ENCODE assay signal across 28 mouse cellular contexts in the genomic region with DNA sequence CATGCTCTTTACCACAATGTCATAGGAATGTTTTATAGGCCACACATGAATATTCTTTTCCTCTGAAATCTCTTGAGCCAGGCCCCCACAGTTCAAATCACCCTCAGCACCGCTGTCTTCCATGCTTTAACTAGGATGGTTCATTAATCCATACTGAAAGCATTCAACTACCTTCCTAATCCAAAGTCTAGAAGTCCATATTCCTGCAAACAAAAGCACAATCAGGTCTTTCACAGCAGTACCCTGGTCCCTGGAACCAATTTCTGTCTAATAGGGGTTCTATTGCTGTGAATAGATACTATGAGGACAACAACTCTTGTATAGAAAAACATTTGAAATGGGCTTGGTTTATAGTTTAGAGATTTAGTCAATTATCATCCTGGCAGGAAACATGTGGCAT.
"Had no signal": no experiment of that assay in that cellular context is flagged by ENCODE, and none has a peak within 500 bp of the region (broad histone marks: within the 10 kb centered on the region; RNA-seq: fewer than 3 reads in every experiment).

No protein-coding gene starts in this region.

- H3K27me3 ChIP-seq: embryonic facial prominence, embryonic 12.5 days; embryonic facial prominence, embryonic 13.5 days; embryonic facial prominence, embryonic 15.5 days; forebrain, embryonic 12.5 days; forebrain, embryonic 13.5 days; forebrain, embryonic 15.5 days had no signal

- H3K4me2 ChIP-seq: embryonic facial prominence, embryonic 12.5 days; embryonic facial prominence, embryonic 13.5 days; embryonic facial prominence, embryonic 15.5 days; forebrain, embryonic 12.5 days; forebrain, embryonic 13.5 days; forebrain, embryonic 15.5 days had no signal

- H3K36me3 ChIP-seq: embryonic facial prominence, embryonic 10.5 days; embryonic facial prominence, embryonic 12.5 days; embryonic facial prominence, embryonic 13.5 days; embryonic facial prominence, embryonic 15.5 days; forebrain, embryonic 10.5 days; forebrain, embryonic 12.5 days; forebrain, embryonic 15.5 days had no signal

- H3K4me1 ChIP-seq: embryonic facial prominence, embryonic 10.5 days; embryonic facial prominence, embryonic 12.5 days; embryonic facial prominence, embryonic 15.5 days; forebrain, embryonic 10.5 days; forebrain, embryonic 12.5 days; forebrain, embryonic 13.5 days; forebrain, embryonic 15.5 days had no signal

- ATAC-seq: forebrain, embryonic 13.5 days; forebrain, embryonic 14.5 days; forebrain, embryonic 15.5 days; forebrain, embryonic 16.5 days; forebrain, postnatal 0 days had no signal

- H3K9me3 ChIP-seq: embryonic facial prominence, embryonic 10.5 days; embryonic facial prominence, embryonic 12.5 days; embryonic facial prominence, embryonic 13.5 days; embryonic facial prominence, embryonic 15.5 days; forebrain, embryonic 10.5 days; forebrain, embryonic 12.5 days; forebrain, embryonic 13.5 days; forebrain, embryonic 15.5 days had no signal

- H3K4me3 ChIP-seq: embryonic facial prominence, embryonic 10.5 days; embryonic facial prominence, embryonic 12.5 days; embryonic facial prominence, embryonic 13.5 days; embryonic facial prominence, embryonic 15.5 days; erythroblast, embryonic 14.5 days; forebrain, embryonic 10.5 days; forebrain, embryonic 12.5 days; forebrain, embryonic 13.5 days; forebrain, embryonic 15.5 days; gastrocnemius, adult 2 months had no signal

- H3K27ac ChIP-seq: embryonic facial prominence, embryonic 10.5 days; embryonic facial prominence, embryonic 12.5 days; embryonic facial prominence, embryonic 13.5 days; embryonic facial prominence, embryonic 15.5 days; forebrain, embryonic 10.5 days; forebrain, embryonic 12.5 days; forebrain, embryonic 13.5 days; forebrain, embryonic 15.5 days; gastrocnemius, adult 2 months had no signal

- DNase-seq: cerebellum, adult 2 months; cerebellum, adult 8-10 months; cerebellum, adult 9-10 months; cerebellum, adult 9-11 months; cerebellum, postnatal 10 days; cerebellum, postnatal 14 days; cerebellum, postnatal 25 days; cerebellum, postnatal 36 days; embryo, embryonic 11 days; forebrain, postnatal 0 days; gastrocnemius, adult 2 months; gastrocnemius, postnatal 10 days; gastrocnemius, postnatal 14 days; gastrocnemius, postnatal 25 days; gastrocnemius, postnatal 36 days; heart, adult 11 months; heart, adult 18-20 months had no signal

- H3K9ac ChIP-seq: embryonic facial prominence, embryonic 12.5 days; embryonic facial prominence, embryonic 13.5 days; embryonic facial prominence, embryonic 15.5 days; forebrain, embryonic 12.5 days; forebrain, embryonic 13.5 days; forebrain, embryonic 15.5 days; forebrain, postnatal 0 days had no signal
